Mouse (Mus musculus): Measurements from ENCODE around the gene Fam83e. TPM values are rescaled to one million over a fixed set of nuclear protein-coding genes. Genes with fewer than 3 reads are reported as not detected.
A peak's percentile ranks its signal among the peaks of the same experiment; 100 is the strongest.

Gene Fam83e
- polyA plus RNA-seq, 1 experiment from 2014 or later, result 21.6 TPM

GRCm38 (mm10) chr7:45721642-45722347, 783 bp downstream of the Fam83e start:
- ATAC-seq (ENCODE audit: low FRiP score, low TSS enrichment) (no peak), DNase-seq (ENCODE audit: low spot score) (peak; percentile 18)
- Histone ChIP-seq H3K27ac (replicated peaks) (peak overlapping the region; percentile 78), H3K4me1 (replicated peaks; ENCODE audit: control insufficient read depth, insufficient read depth) (0 out of 2 replicates have a peak, but pooled peaks cover 2% of the 10 kb centered on the region), H3K4me3 (ENCODE audit: low read depth, low read length) (peak overlapping the region; percentile 27), H3K27me3 (ENCODE audit: control insufficient read depth, insufficient read depth, low read length) (no peaks in the 10 kb centered on the region), H3K4me2 (replicated peaks; ENCODE audit: low read depth) (peak overlapping the region; percentile 35), H3K9ac (ENCODE audit: low read length) (peak overlapping the region; percentile 59), H3K9me3 (ENCODE audit: control insufficient read depth, low read length) (no peaks in the 10 kb centered on the region), H3K36me3 (ENCODE audit: control insufficient read depth, insufficient read depth, low read length) (peaks cover 22% of the 10 kb centered on the region)
- TF ChIP-seq EP300 (optimal IDR thresholded peaks at IDR 0.05), result no peak
- TF ChIP-seq CTCF (IDR thresholded peaks at IDR 0.05; ENCODE audit: low read depth), result no peak
- 70% methylated on average over 13 of the region's 13 CpGs for WGBS

DNA sequence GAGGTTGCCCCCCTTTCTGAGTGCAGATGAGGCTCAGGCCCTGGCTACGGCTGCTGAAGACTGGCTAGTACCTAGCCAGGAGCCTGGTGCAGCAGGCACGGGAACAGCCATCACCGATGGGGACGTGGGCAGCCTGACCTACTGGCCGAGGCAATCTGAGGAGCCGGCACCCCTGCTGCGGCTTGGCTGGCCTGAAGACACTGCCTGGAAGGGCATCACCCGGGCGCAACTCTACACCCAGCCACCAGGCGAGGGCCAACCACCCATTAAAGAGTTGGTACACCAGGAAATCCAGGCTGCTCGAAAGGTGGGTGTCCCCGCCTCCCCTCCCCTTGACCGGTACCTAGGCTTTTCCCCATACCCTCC, 1.3 kb downstream of the Fam83e start:
- TF ChIP-seq CTCF (IDR thresholded peaks at IDR 0.05; ENCODE audit: low read depth) (no peak), EP300 (optimal IDR thresholded peaks at IDR 0.05) (no peak)
- DNase-seq (ENCODE audit: low spot score), result peak; percentile 50
- H3K27me3 ChIP-seq (ENCODE audit: control insufficient read depth, insufficient read depth, low read length), result no peaks in the 10 kb centered on the region
- 0 out of 2 replicates have a peak, but pooled peaks cover 2% of the 10 kb centered on the region for H3K4me1 ChIP-seq (replicated peaks; ENCODE audit: control insufficient read depth, insufficient read depth)
- peaks cover 22% of the 10 kb centered on the region for H3K36me3 ChIP-seq (ENCODE audit: control insufficient read depth, insufficient read depth, low read length)
- H3K9ac ChIP-seq (ENCODE audit: low read length), result peak overlapping the region; percentile 51; the same call in 1 of the 2 replicates
- H3K9me3 ChIP-seq (ENCODE audit: control insufficient read depth, low read length), result no peaks in the 10 kb centered on the region
- WGBS, result 58% methylated on average over 11 of the region's 13 CpGs
- ATAC-seq (ENCODE audit: low FRiP score, low TSS enrichment), result no peak
- H3K27ac ChIP-seq (replicated peaks), result peak overlapping the region; percentile 67
- H3K4me2 ChIP-seq (replicated peaks; ENCODE audit: low read depth), result peak overlapping the region; percentile 35
- peak overlapping the region; percentile 27; the same call in 1 of the 2 replicates for H3K4me3 ChIP-seq (ENCODE audit: low read depth, low read length)

- ATAC-seq (ENCODE audit: low FRiP score, low TSS enrichment) (no peak), DNase-seq (ENCODE audit: low spot score) (no peak)
- peaks cover 22% of the 10 kb centered on the region for H3K36me3 ChIP-seq (ENCODE audit: control insufficient read depth, insufficient read depth, low read length)
- H3K4me1 ChIP-seq (replicated peaks; ENCODE audit: control insufficient read depth, insufficient read depth), result 0 out of 2 replicates have a peak, but pooled peaks cover 2% of the 10 kb centered on the region
- no peaks in the 10 kb centered on the region for H3K27me3 ChIP-seq (ENCODE audit: control insufficient read depth, insufficient read depth, low read length)
- no peak overlapping the region for H3K27ac ChIP-seq (replicated peaks)
- TF ChIP-seq CTCF (IDR thresholded peaks at IDR 0.05; ENCODE audit: low read depth) (no peak), EP300 (optimal IDR thresholded peaks at IDR 0.05) (no peak)
- 78% methylated on average over 4 of the region's 4 CpGs for WGBS
- H3K9ac ChIP-seq (ENCODE audit: low read length), result no peak overlapping the region
- H3K9me3 ChIP-seq (ENCODE audit: control insufficient read depth, low read length), result no peaks in the 10 kb centered on the region
- H3K4me3 ChIP-seq (ENCODE audit: low read depth, low read length), result no peak overlapping the region
- no peak overlapping the region for H3K4me2 ChIP-seq (replicated peaks; ENCODE audit: low read depth)
Measured at GRCm38 (mm10) chr7:45723301-45723700, 2.3 kb downstream of the Fam83e start.

DNA sequence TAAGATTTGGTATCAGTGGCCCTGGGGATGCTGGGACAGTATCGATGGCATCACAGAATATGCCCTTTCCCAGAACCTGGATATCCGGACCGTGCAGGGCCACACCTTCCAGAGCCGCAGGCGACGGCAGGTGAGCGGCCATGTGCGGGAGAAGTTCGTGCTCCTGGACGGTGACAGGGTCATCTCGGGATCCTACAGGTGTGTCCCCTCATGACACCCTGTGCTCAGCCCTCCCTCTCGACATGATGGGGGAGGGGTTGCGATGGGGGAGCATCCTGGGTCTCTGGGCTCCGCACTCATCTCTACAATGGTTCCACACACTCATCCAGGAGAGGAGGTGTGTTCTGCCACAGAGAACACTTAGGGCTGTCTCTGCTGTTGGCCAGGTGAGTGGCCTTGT, 2.8 kb downstream of the Fam83e start:
- no peak overlapping the region for H3K4me2 ChIP-seq (replicated peaks; ENCODE audit: low read depth)
- DNase-seq (ENCODE audit: low spot score), result no peak
- no peak overlapping the region for H3K27ac ChIP-seq (replicated peaks)
- peaks cover 22% of the 10 kb centered on the region for H3K36me3 ChIP-seq (ENCODE audit: control insufficient read depth, insufficient read depth, low read length)
- no peak overlapping the region for H3K4me3 ChIP-seq (ENCODE audit: low read depth, low read length)
- H3K27me3 ChIP-seq (ENCODE audit: control insufficient read depth, insufficient read depth, low read length), result no peaks in the 10 kb centered on the region
- 87% methylated on average over 14 of the region's 14 CpGs for WGBS
- H3K9ac ChIP-seq (ENCODE audit: low read length), result no peak overlapping the region
- H3K9me3 ChIP-seq (ENCODE audit: control insufficient read depth, low read length), result no peaks in the 10 kb centered on the region
- H3K4me1 ChIP-seq (replicated peaks; ENCODE audit: control insufficient read depth, insufficient read depth), result 0 out of 2 replicates have a peak, but pooled peaks cover 2% of the 10 kb centered on the region
- TF ChIP-seq CTCF (IDR thresholded peaks at IDR 0.05; ENCODE audit: low read depth), result no peak
- no peak for TF ChIP-seq EP300 (optimal IDR thresholded peaks at IDR 0.05)
- no peak for ATAC-seq (ENCODE audit: low FRiP score, low TSS enrichment)

- TF ChIP-seq CTCF (IDR thresholded peaks at IDR 0.05; ENCODE audit: low read depth), result no peak
- TF ChIP-seq EP300 (optimal IDR thresholded peaks at IDR 0.05), result no peak
- Histone ChIP-seq H3K36me3 (ENCODE audit: control insufficient read depth, insufficient read depth, low read length) (peaks cover 16% of the 10 kb centered on the region), H3K9ac (ENCODE audit: low read length) (no peak overlapping the region), H3K27ac (replicated peaks) (no peak overlapping the region), H3K27me3 (ENCODE audit: control insufficient read depth, insufficient read depth, low read length) (no peaks in the 10 kb centered on the region), H3K4me2 (replicated peaks; ENCODE audit: low read depth) (no peak overlapping the region), H3K9me3 (ENCODE audit: control insufficient read depth, low read length) (no peaks in the 10 kb centered on the region), H3K4me1 (replicated peaks; ENCODE audit: control insufficient read depth, insufficient read depth) (0 out of 2 replicates have a peak, but pooled peaks cover 2% of the 10 kb centered on the region), H3K4me3 (ENCODE audit: low read depth, low read length) (no peak overlapping the region)
- ATAC-seq (ENCODE audit: low FRiP score, low TSS enrichment), result no peak
- WGBS, result 93% methylated on average over 9 of the region's 9 CpGs
- no peak for DNase-seq (ENCODE audit: low spot score)
Measured at GRCm38 (mm10) chr7:45725151-45725550, 4.1 kb downstream of the Fam83e start.

- no peak for ATAC-seq (ENCODE audit: low FRiP score, low TSS enrichment)
- Histone ChIP-seq H3K4me1 (replicated peaks; ENCODE audit: control insufficient read depth, insufficient read depth) (0 out of 2 replicates have a peak, but pooled peaks cover 4% of the 10 kb centered on the region), H3K27me3 (ENCODE audit: control insufficient read depth, insufficient read depth, low read length) (no peaks in the 10 kb centered on the region), H3K27ac (replicated peaks) (peak within 1 kb of the TSS; percentile 73), H3K4me2 (replicated peaks; ENCODE audit: low read depth) (no peak within 1 kb of the TSS), H3K9ac (ENCODE audit: low read length) (no peak within 1 kb of the TSS), H3K36me3 (ENCODE audit: control insufficient read depth, insufficient read depth, low read length) (peaks cover 15% of the 10 kb centered on the region), H3K9me3 (ENCODE audit: control insufficient read depth, low read length) (no peaks in the 10 kb centered on the region), H3K4me3 (ENCODE audit: low read depth, low read length) (no peak within 1 kb of the TSS)
- 86% methylated on average over 11 of the region's 11 CpGs for WGBS
- DNase-seq (ENCODE audit: low spot score), result no peak
- TF ChIP-seq EP300 (optimal IDR thresholded peaks at IDR 0.05) (no peak), CTCF (IDR thresholded peaks at IDR 0.05; ENCODE audit: low read depth) (no peak)
Measured at GRCm38 (mm10) chr7:45725713-45726112, 4.7 kb downstream of the Fam83e start, which contains the start of gene Spaca4. Spaca4 (minus strand) TSS chr7:45725813.

All from stomach, postnatal 0 days (tissue).